Mouse (Mus musculus): ENCODE results near the gene Txnrd2. TPM values are rescaled to one million over a fixed set of nuclear protein-coding genes. Genes with fewer than 3 reads are reported as not detected.

The Txnrd2 gene
- polyA plus RNA-seq, 1 experiment = 16.0 TPM

GRCm38 (mm10) chr16:18411802-18412476 is 14.2 kb upstream of the Txnrd2 start:
- no peaks in the 10 kb centered on the region for H3K27me3 ChIP-seq (ENCODE audit: control insufficient read depth)
- no peaks in the 10 kb centered on the region for H3K9me3 ChIP-seq (ENCODE audit: control insufficient read depth, low read length)
- TF ChIP-seq TAL1 (IDR thresholded peaks at IDR 0.05; ENCODE audit: low read length) (no peak), GATA1 (IDR thresholded peaks at IDR 0.05; ENCODE audit: low read length) (no peak)
- H3K4me1 ChIP-seq (ENCODE audit: control insufficient read depth) = peaks cover 29% of the 10 kb centered on the region
- H3K36me3 ChIP-seq (ENCODE audit: control insufficient read depth) = peaks cover 98% of the 10 kb centered on the region
- no peak overlapping the region for H3K4me3 ChIP-seq (replicated peaks)

DNA sequence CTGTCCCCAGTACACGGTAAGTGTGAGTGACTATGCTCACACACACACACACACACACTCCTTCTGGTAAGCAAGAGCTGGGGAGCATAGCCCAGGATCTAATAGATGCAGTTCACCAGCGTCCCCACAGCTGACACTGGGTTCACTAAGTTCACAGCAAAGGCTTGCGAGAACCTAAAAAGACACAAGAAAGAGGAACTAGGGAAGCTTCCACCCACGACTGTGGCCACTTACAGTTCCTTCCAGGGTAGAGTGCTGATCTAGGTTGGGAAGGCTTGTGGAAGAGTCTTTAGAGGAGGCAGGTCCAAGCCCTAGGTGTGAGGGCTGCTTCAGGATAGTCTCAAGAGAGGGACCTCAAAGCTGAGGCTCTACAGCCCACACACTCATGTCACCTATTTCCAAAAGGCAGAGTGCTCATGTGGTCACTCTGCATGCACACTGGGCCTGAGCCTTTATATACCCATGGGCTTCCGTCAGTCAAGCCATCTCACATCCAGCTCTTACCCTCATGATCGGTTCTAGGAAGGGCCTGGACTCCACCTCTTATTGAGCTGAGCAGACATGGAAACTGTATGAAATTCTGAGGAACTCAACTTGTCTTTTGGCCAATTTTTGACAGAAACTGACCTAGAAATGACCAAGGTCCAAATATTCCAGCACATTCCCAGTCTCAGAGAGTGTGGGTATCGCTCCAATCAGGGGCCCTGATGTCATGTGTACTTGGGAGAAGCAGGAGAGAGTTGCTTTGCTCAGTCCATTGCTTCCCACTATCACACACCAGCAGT is 13.0 kb upstream of the Txnrd2 start:
- Histone ChIP-seq H3K4me1 (ENCODE audit: control insufficient read depth) (peaks cover 34% of the 10 kb centered on the region), H3K4me3 (replicated peaks) (no peak overlapping the region), H3K9me3 (ENCODE audit: control insufficient read depth, low read length) (no peaks in the 10 kb centered on the region), H3K36me3 (ENCODE audit: control insufficient read depth) (peaks cover 97% of the 10 kb centered on the region), H3K27me3 (ENCODE audit: control insufficient read depth) (no peaks in the 10 kb centered on the region)
- TF ChIP-seq GATA1 (IDR thresholded peaks at IDR 0.05; ENCODE audit: low read length) (no peak), TAL1 (IDR thresholded peaks at IDR 0.05; ENCODE audit: low read length) (no peak)

- Histone ChIP-seq H3K27me3 (ENCODE audit: control insufficient read depth) (no peaks in the 10 kb centered on the region), H3K4me3 (replicated peaks) (no peak overlapping the region), H3K4me1 (ENCODE audit: control insufficient read depth) (peaks cover 63% of the 10 kb centered on the region), H3K9me3 (ENCODE audit: control insufficient read depth, low read length) (no peaks in the 10 kb centered on the region), H3K36me3 (ENCODE audit: control insufficient read depth) (peaks cover 97% of the 10 kb centered on the region)
- no peak for TF ChIP-seq GATA1 (IDR thresholded peaks at IDR 0.05; ENCODE audit: low read length)
- no peak for TF ChIP-seq TAL1 (IDR thresholded peaks at IDR 0.05; ENCODE audit: low read length)
Observed at GRCm38 (mm10) chr16:18416094-18416761, 10.0 kb upstream of the Txnrd2 start.

DNA sequence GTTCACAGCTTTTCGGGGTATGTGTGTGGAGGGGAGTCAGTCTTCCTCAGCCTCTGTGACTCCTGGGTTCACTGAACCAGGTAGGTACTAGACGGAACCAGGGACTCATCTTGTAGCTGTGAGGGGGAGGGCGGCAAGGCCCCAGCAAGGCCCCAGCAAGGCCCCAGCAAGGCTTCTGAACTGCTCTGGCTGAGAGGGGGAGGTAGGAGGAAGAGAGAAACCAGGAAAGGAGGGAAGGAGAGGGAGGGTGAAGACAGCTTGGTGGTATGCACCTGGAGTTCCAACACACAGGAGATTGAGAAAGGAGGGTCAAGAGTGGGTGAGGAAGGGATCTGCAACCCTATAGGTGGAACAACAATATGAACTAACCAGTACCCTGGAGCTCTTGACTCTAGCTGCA is 9.3 kb upstream of the Txnrd2 start:
- H3K27me3 ChIP-seq (ENCODE audit: control insufficient read depth) = no peaks in the 10 kb centered on the region
- TF ChIP-seq GATA1 (IDR thresholded peaks at IDR 0.05; ENCODE audit: low read length) = no peak
- no peak for TF ChIP-seq TAL1 (IDR thresholded peaks at IDR 0.05; ENCODE audit: low read length)
- no peaks in the 10 kb centered on the region for H3K9me3 ChIP-seq (ENCODE audit: control insufficient read depth, low read length)
- H3K4me3 ChIP-seq (replicated peaks) = no peak overlapping the region
- H3K36me3 ChIP-seq (ENCODE audit: control insufficient read depth) = peaks cover 97% of the 10 kb centered on the region
- H3K4me1 ChIP-seq (ENCODE audit: control insufficient read depth) = peaks cover 63% of the 10 kb centered on the region

DNA sequence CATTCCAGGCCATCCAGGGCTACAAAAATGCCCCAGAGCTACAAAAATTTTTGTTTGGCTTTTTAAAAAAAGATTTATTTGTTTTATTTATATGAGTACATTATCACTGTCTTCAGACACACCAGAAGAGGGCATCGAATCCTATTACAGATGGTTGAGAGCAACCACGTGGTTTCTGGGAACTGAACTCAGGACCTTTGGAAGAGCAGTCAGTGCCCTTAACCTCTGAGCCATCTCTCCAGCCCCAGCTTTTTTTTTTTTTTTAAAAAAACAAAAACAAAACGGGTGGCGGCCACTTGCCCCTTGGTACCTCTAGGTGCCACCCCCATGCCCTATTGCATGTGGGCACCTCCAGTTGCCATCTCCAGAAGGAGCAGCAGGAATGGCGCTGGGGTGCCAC is 8.7 kb upstream of the Txnrd2 start:
- no peaks in the 10 kb centered on the region for H3K27me3 ChIP-seq (ENCODE audit: control insufficient read depth)
- TF ChIP-seq TAL1 (IDR thresholded peaks at IDR 0.05; ENCODE audit: low read length) (no peak), GATA1 (IDR thresholded peaks at IDR 0.05; ENCODE audit: low read length) (no peak)
- H3K4me3 ChIP-seq (replicated peaks) = no peak overlapping the region
- peaks cover 97% of the 10 kb centered on the region for H3K36me3 ChIP-seq (ENCODE audit: control insufficient read depth)
- no peaks in the 10 kb centered on the region for H3K9me3 ChIP-seq (ENCODE audit: control insufficient read depth, low read length)
- H3K4me1 ChIP-seq (ENCODE audit: control insufficient read depth) = peaks cover 66% of the 10 kb centered on the region

GRCm38 (mm10) chr16:18418756-18419602 is 7.2 kb upstream of the Txnrd2 start:
- peak overlapping the region; percentile 26 for H3K4me3 ChIP-seq (replicated peaks)
- peaks cover 73% of the 10 kb centered on the region for H3K4me1 ChIP-seq (ENCODE audit: control insufficient read depth)
- H3K27me3 ChIP-seq (ENCODE audit: control insufficient read depth) = no peaks in the 10 kb centered on the region
- no peaks in the 10 kb centered on the region for H3K9me3 ChIP-seq (ENCODE audit: control insufficient read depth, low read length)
- peaks cover 95% of the 10 kb centered on the region for H3K36me3 ChIP-seq (ENCODE audit: control insufficient read depth)
- TF ChIP-seq GATA1 (IDR thresholded peaks at IDR 0.05; ENCODE audit: low read length) (no peak), TAL1 (IDR thresholded peaks at IDR 0.05; ENCODE audit: low read length) (no peak)

DNA sequence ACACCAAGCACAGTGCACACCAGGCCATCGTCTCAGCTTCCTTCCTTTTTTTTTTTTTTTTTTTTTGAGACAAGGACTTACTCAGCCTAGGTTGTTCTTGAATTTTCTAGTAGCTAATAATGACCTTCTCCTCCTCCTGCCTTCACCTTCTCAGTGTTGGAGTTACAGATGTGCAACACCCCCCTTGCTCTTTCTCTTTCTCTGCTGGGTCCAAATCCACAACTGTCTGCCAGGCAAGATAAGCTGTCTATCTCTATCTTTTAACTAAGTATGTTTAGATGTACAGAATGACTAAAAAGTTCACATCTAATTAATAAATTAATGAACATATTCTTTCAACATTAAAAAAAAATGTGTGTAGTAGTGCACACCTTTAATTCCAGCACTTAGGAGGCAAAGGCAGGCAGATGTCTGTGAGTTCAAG is 6.6 kb upstream of the Txnrd2 start:
- peak overlapping the region; percentile 28 for H3K4me3 ChIP-seq (replicated peaks)
- no peaks in the 10 kb centered on the region for H3K9me3 ChIP-seq (ENCODE audit: control insufficient read depth, low read length)
- peaks cover 77% of the 10 kb centered on the region for H3K4me1 ChIP-seq (ENCODE audit: control insufficient read depth)
- no peaks in the 10 kb centered on the region for H3K27me3 ChIP-seq (ENCODE audit: control insufficient read depth)
- no peak for TF ChIP-seq GATA1 (IDR thresholded peaks at IDR 0.05; ENCODE audit: low read length)
- no peak for TF ChIP-seq TAL1 (IDR thresholded peaks at IDR 0.05; ENCODE audit: low read length)
- peaks cover 95% of the 10 kb centered on the region for H3K36me3 ChIP-seq (ENCODE audit: control insufficient read depth)

DNA sequence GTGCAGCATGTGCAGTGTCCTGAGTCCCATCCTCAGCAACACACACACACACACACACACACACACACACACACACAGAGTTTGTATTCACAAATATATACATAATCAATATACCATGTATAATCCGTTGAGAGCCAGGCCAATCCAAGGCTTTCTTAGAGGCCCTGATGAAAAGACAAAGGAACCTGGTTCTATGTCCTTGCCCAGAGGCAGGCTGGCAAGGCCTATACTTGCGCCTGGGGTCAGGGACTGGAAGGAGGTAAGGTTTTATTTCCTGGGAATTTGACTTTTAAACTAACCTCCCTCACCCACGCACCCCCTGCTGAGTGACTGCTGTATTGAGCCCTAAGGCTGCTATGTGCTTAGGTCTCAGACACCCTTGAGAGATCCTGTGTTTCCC is 5.6 kb upstream of the Txnrd2 start:
- Histone ChIP-seq H3K9me3 (ENCODE audit: control insufficient read depth, low read length) (no peaks in the 10 kb centered on the region), H3K36me3 (ENCODE audit: control insufficient read depth) (peaks cover 92% of the 10 kb centered on the region), H3K4me1 (ENCODE audit: control insufficient read depth) (peaks cover 82% of the 10 kb centered on the region), H3K4me3 (replicated peaks) (no peak overlapping the region), H3K27me3 (ENCODE audit: control insufficient read depth) (no peaks in the 10 kb centered on the region)
- no peak for TF ChIP-seq TAL1 (IDR thresholded peaks at IDR 0.05; ENCODE audit: low read length)
- no peak for TF ChIP-seq GATA1 (IDR thresholded peaks at IDR 0.05; ENCODE audit: low read length)
